Mouse (Mus musculus) heart, embryonic 15.5 days (tissue): ENCODE results near the gene 2810408A11Rik. TPM values are rescaled to one million over a fixed set of nuclear protein-coding genes. Genes with fewer than 3 reads are reported as not detected.
A peak's percentile ranks its signal among the peaks of the same experiment; 100 is the strongest.

Experiments used
- ATAC-seq: fragments of 200-750 bp; cut with Nextera tagmentation; replicated peaks from 2 replicates; pipeline ENCODE4 v1.8.0; 2017; ENCODE audit warnings: low read depth, moderate TSS enrichment; ENCODE audit not compliant: insufficient number of reproducible peaks, insufficient read depth, low FRiP score
- H3K27ac ChIP-seq: fragments of 300-500 bp; sonication (generic); 2 replicates; pipeline ENCODE4 v1.5.1; 2015; ENCODE audit warnings: mild to moderate bottlenecking, inconsistent platforms
- H3K27me3 ChIP-seq: fragments of 300-500 bp; sonication (generic); 2 replicates; pipeline ENCODE4 v1.6.1; 2015; ENCODE audit warnings: inconsistent platforms
- H3K36me3 ChIP-seq: fragments of 300-500 bp; sonication (generic); 2 replicates; pipeline ENCODE4 v1.6.1; 2015; ENCODE audit warnings: mild to moderate bottlenecking, inconsistent platforms
- H3K4me1 ChIP-seq: fragments of 300-500 bp; sonication (generic); replicated peaks from 2 replicates; pipeline ENCODE4 v1.6.1; 2015; ENCODE audit warnings: inconsistent platforms
- H3K4me2 ChIP-seq: fragments of 300-500 bp; sonication (generic); 2 replicates; pipeline ENCODE4 v1.6.1; 2015; ENCODE audit warnings: inconsistent platforms, mild to moderate bottlenecking, moderate library complexity
- H3K4me3 ChIP-seq: fragments of 300-500 bp; sonication (generic); 2 replicates; pipeline ENCODE4 v1.5.1; 2015; ENCODE audit warnings: mild to moderate bottlenecking, inconsistent platforms
- H3K9ac ChIP-seq: fragments of 300-500 bp; sonication (generic); 2 replicates; pipeline ENCODE4 v1.6.1; 2015; ENCODE audit warnings: mild to moderate bottlenecking, inconsistent platforms
- H3K9me3 ChIP-seq: fragments of 300-500 bp; sonication (generic); replicated peaks from 2 replicates; pipeline ENCODE4 v1.6.1; 2016; ENCODE audit warnings: inconsistent platforms
- WGBS: fragments of 180-500 bp; shearing (Covaris S2); methylation state at CpG from one replicate; pipeline ENCODE4 v1.1.7; 2015; ENCODE audit warnings: mixed read lengths; 5-methylcytosine and 5-hydroxymethylcytosine counted together
- polyA plus RNA-seq: library from polyadenylated mRNA; unstranded; fragments of >200 nt; fragmentation: Nextera tagmentation; extraction: Ambion mirVana; gene quantifications from 2 replicates; pipeline ENCODE4 v1.2.1, GENCODE M21; 2015

The 2810408A11Rik gene
- polyA plus RNA-seq, 1 experiment from 2014 or later, result 3.7 TPM

- Histone ChIP-seq H3K4me2 (no peak overlapping the region), H3K9me3 (no peaks in the 10 kb centered on the region), H3K9ac (no peak overlapping the region), H3K27ac (no peak overlapping the region), H3K4me3 (no peak overlapping the region), H3K36me3 (no peaks in the 10 kb centered on the region), H3K4me1 (peaks cover 29% of the 10 kb centered on the region), H3K27me3 (peaks cover 3% of the 10 kb centered on the region; the same call in 1 of the 2 replicates)
- peak; percentile 49; the same call in 1 of the 2 replicates for ATAC-seq
- WGBS, result 21% methylated on average over 4 of the region's 4 CpGs
Observed at GRCm38 (mm10) chr11:69891482-69891881, 9.3 kb downstream of the 2810408A11Rik start.

- WGBS, result 49% methylated on average over 8 of the region's 8 CpGs
- ATAC-seq, result no peak
- no peak overlapping the region for H3K27ac ChIP-seq
Observed at GRCm38 (mm10) chr11:69886907-69887635, 13.7 kb downstream of the 2810408A11Rik start.

GRCm38 (mm10) chr11:69884663-69885062, 16.1 kb downstream of the 2810408A11Rik start:
- no peaks in the 10 kb centered on the region for H3K9me3 ChIP-seq
- WGBS, result 70% methylated on average over 8 of the region's 8 CpGs
- no peak for ATAC-seq
- H3K27me3 ChIP-seq, result no peaks in the 10 kb centered on the region; the same call in 1 of the 2 replicates
- peak overlapping the region; percentile 13; the same call in 1 of the 2 replicates for H3K4me2 ChIP-seq
- peaks cover 30% of the 10 kb centered on the region for H3K4me1 ChIP-seq
- peak overlapping the region; percentile 40 for H3K27ac ChIP-seq
- no peak overlapping the region for H3K4me3 ChIP-seq
- no peak overlapping the region for H3K9ac ChIP-seq
- H3K36me3 ChIP-seq, result no peaks in the 10 kb centered on the region

More at GRCm38 (mm10) chr11:69886907-69887635, 13.7 kb downstream of the 2810408A11Rik start:
- Histone ChIP-seq H3K9ac (no peak overlapping the region), H3K36me3 (no peaks in the 10 kb centered on the region), H3K4me2 (no peak overlapping the region), H3K27me3 (peaks cover 3% of the 10 kb centered on the region; the same call in 1 of the 2 replicates), H3K4me1 (peaks cover 35% of the 10 kb centered on the region), H3K9me3 (no peaks in the 10 kb centered on the region), H3K4me3 (no peak overlapping the region)

DNA sequence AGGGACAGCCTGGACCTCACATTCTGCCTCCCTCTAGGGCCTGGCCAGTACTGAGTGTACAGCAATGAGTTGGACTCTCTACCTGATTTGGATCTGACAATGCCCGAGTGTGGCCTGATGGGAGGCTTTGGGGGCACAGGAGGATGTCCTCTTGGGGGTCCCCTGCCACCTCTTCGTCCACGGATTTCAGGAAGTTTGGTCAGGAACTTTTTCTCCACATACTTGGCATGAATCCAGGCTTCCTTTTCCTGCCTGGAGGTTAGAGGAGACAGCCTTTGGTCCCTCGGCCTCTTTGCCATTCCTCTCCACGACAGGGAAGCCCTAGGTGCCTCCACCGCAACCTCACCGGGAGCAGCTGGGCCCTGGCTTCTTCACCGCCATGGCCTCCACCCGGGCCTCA, 16.5 kb downstream of the 2810408A11Rik start:
- Histone ChIP-seq H3K4me2 (peak overlapping the region; percentile 13; the same call in 1 of the 2 replicates), H3K27me3 (no peaks in the 10 kb centered on the region; the same call in 1 of the 2 replicates), H3K9ac (no peak overlapping the region), H3K9me3 (no peaks in the 10 kb centered on the region), H3K36me3 (no peaks in the 10 kb centered on the region), H3K4me1 (peaks cover 32% of the 10 kb centered on the region), H3K27ac (peak overlapping the region; percentile 40), H3K4me3 (no peak overlapping the region)
- 53% methylated on average over 9 of the region's 9 CpGs for WGBS
- ATAC-seq, result no peak

- no peaks in the 10 kb centered on the region for H3K36me3 ChIP-seq
- 79% methylated on average over 8 of the region's 8 CpGs for WGBS
- no peak for ATAC-seq
- no peaks in the 10 kb centered on the region for H3K9me3 ChIP-seq
- no peak overlapping the region for H3K9ac ChIP-seq
- no peak overlapping the region for H3K4me3 ChIP-seq
- H3K27ac ChIP-seq, result no peak overlapping the region; the same call in 1 of the 2 replicates
- no peaks in the 10 kb centered on the region; the same call in 1 of the 2 replicates for H3K27me3 ChIP-seq
- no peak overlapping the region for H3K4me2 ChIP-seq
- H3K4me1 ChIP-seq, result peaks cover 35% of the 10 kb centered on the region
Observed at GRCm38 (mm10) chr11:69883527-69884151, 17.1 kb downstream of the 2810408A11Rik start.

DNA sequence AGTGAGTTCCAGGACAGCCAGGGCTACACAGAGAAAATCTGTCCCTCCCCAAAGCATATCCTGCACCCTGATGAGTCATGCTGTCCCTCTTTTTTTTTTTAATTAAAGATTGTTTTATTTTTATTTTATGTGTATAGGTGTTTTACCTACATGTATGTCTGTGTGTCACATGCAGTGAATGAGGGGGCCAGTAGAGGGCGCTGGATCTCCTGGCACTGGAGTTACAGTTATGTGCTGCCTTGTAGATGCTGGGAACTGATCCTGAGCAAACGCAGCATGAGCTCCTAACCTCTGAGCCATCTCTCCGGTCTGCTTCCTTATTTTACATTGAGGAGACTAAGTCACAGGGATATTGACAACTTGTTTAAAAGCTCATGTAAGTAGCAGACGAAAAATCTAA, 17.7 kb downstream of the 2810408A11Rik start:
- Histone ChIP-seq H3K4me1 (peaks cover 35% of the 10 kb centered on the region), H3K4me3 (no peak overlapping the region), H3K27me3 (no peaks in the 10 kb centered on the region; the same call in 1 of the 2 replicates), H3K9me3 (no peaks in the 10 kb centered on the region), H3K36me3 (no peaks in the 10 kb centered on the region), H3K27ac (no peak overlapping the region), H3K4me2 (no peak overlapping the region), H3K9ac (no peak overlapping the region)
- no peak for ATAC-seq
- WGBS, result 62% methylated on average over 4 of the region's 4 CpGs

GRCm38 (mm10) chr11:69881787-69882670, 18.8 kb downstream of the 2810408A11Rik start:
- H3K4me1 ChIP-seq, result peaks cover 40% of the 10 kb centered on the region
- H3K4me3 ChIP-seq, result peak overlapping the region; percentile 64
- 62% methylated on average over 21 of the region's 21 CpGs for WGBS
- H3K27ac ChIP-seq, result peak overlapping the region; percentile 92
- peak overlapping the region; percentile 74 for H3K9ac ChIP-seq
- no peaks in the 10 kb centered on the region for H3K9me3 ChIP-seq
- ATAC-seq, result no peak
- H3K27me3 ChIP-seq, result no peaks in the 10 kb centered on the region; the same call in 1 of the 2 replicates
- no peaks in the 10 kb centered on the region for H3K36me3 ChIP-seq
- peak overlapping the region; percentile 80 for H3K4me2 ChIP-seq

DNA sequence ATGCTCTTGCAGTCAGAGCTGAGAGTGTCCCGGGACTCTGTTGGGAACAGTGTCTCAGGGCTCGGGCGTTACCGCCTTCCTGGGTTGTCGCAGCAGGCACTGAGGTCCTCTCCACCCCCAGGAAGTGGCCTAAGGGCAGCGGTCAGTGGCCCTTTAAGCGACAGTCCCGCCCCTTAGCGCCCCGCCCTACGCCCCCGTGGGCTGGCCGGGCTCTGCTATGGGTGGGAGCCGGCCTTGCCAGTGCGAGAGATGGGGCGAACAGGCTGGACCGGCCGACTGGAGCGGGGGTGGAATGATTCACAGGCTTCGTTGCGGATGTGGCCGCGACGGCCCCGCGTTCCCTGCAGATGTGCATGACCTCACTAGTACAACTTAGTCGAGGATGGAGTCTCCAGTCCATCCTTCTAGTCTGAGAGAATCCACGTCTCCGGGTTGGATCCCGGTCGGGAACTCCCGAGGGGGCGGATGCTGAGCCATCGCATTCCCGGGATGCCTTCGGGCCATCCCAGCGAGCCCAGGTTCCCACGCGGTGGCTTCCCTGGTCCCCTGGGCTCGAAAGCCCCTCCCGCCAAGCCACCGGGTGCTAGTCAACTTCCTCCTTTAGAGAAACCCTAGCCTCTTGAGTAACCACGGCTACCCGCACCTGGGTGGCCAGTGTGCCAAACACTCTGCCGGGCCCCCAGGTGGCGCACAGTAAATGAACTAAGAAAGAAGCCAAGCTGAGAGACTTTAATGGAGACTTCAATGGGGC, 19.8 kb downstream of the 2810408A11Rik start, which contains the start of gene Kctd11:
TSS of gene Kctd11 (minus strand) at position 554 of the 751 bp plus-strand sequence.
- WGBS, result under 1% methylated on average over 46 of the region's 46 CpGs

GRCm38 (mm10) chr11:69880506-69880852, 20.3 kb downstream of the 2810408A11Rik start:
- H3K36me3 ChIP-seq, result no peaks in the 10 kb centered on the region
- H3K4me2 ChIP-seq, result peak overlapping the region; percentile 80
- WGBS, result under 1% methylated on average over 18 of the region's 18 CpGs
- peak overlapping the region; percentile 64 for H3K4me3 ChIP-seq
- no peaks in the 10 kb centered on the region for H3K9me3 ChIP-seq
- peak overlapping the region; percentile 92 for H3K27ac ChIP-seq
- peak; percentile 37 for ATAC-seq
- peak overlapping the region; percentile 74 for H3K9ac ChIP-seq
- peaks cover 52% of the 10 kb centered on the region for H3K4me1 ChIP-seq
- no peaks in the 10 kb centered on the region; the same call in 1 of the 2 replicates for H3K27me3 ChIP-seq

More for the DNA sequence above, 19.8 kb downstream of the 2810408A11Rik start, which contains the start of gene Kctd11:
- Histone ChIP-seq H3K4me1 (peaks cover 47% of the 10 kb centered on the region), H3K27me3 (no peaks in the 10 kb centered on the region; the same call in 1 of the 2 replicates), H3K27ac (peak within 1 kb of the TSS; percentile 92), H3K4me3 (peak within 1 kb of the TSS; percentile 64), H3K9ac (peak within 1 kb of the TSS; percentile 74), H3K4me2 (peak within 1 kb of the TSS; percentile 80), H3K36me3 (no peaks in the 10 kb centered on the region), H3K9me3 (no peaks in the 10 kb centered on the region)
- ATAC-seq, result peak; percentile 90

GRCm38 (mm10) chr11:69879711-69880110, 21.1 kb downstream of the 2810408A11Rik start:
- no peaks in the 10 kb centered on the region for H3K9me3 ChIP-seq
- 49% methylated on average over 15 of the region's 15 CpGs for WGBS
- H3K27ac ChIP-seq, result no peak overlapping the region
- peak overlapping the region; percentile 74 for H3K9ac ChIP-seq
- ATAC-seq, result no peak
- H3K4me1 ChIP-seq, result peaks cover 52% of the 10 kb centered on the region
- H3K4me2 ChIP-seq, result peak overlapping the region; percentile 80
- peak overlapping the region; percentile 64 for H3K4me3 ChIP-seq
- H3K27me3 ChIP-seq, result no peaks in the 10 kb centered on the region; the same call in 1 of the 2 replicates
- H3K36me3 ChIP-seq, result no peaks in the 10 kb centered on the region
